Mouse (Mus musculus) left cerebral cortex, adult 18-20 months (tissue): ENCODE data around the gene Pcnt. TPM values are rescaled to one million over a fixed set of nuclear protein-coding genes. Genes with fewer than 3 reads are reported as not detected.
A peak's percentile ranks its signal among the peaks of the same experiment; 100 is the strongest.

Source experiments
- DNase-seq, 2 experiments: peaks; one replicate each; pipeline ENCODE4 v3.0.0; 2021 to 2022; ENCODE audit warnings: low spot score in 2 of 2, mixed read lengths in 1 of 2
- total RNA-seq, 2 experiments: library from RNA; stranded (reverse); gene quantifications; 2 replicates each; pipeline ENCODE4 v1.2.3; 2021

The Pcnt gene
- total RNA-seq, 2 experiments from 2014 or later = 22.2 to 29.9 TPM

GRCm38 (mm10) chr10:76416811-76417210 is 25.8 kb downstream of the Pcnt start:
- peak; percentile 64 to 69 for DNase-seq

- peak in 1 of 2 experiments; percentile 33 for DNase-seq
These were observed 34.1 kb downstream of the Pcnt start for GRCm38 (mm10) chr10:76408520-76408919.

GRCm38 (mm10) chr10:76392596-76392995 is 50.0 kb downstream of the Pcnt start:
- DNase-seq = no peak

- DNase-seq = peak in 1 of 2 experiments; percentile 61
These were observed 50.8 kb downstream of the Pcnt start for GRCm38 (mm10) chr10:76391786-76392185.

- DNase-seq = no peak
These were observed 51.4 kb downstream of the Pcnt start for GRCm38 (mm10) chr10:76391166-76391565.

GRCm38 (mm10) chr10:76374981-76375380 is 67.6 kb downstream of the Pcnt start:
- DNase-seq = no peak

GRCm38 (mm10) chr10:76371736-76372135 is 70.8 kb downstream of the Pcnt start:
- peak in 1 of 2 experiments; percentile 23 for DNase-seq

GRCm38 (mm10) chr10:76368766-76369165 is 73.8 kb downstream of the Pcnt start:
- peak in 1 of 2 experiments; percentile 37 for DNase-seq

GRCm38 (mm10) chr10:76363233-76363632 is 79.4 kb downstream of the Pcnt start:
- no peak for DNase-seq

- DNase-seq = peak in 1 of 2 experiments; percentile 37
These were observed 84.1 kb downstream of the Pcnt start for GRCm38 (mm10) chr10:76358468-76358867.

GRCm38 (mm10) chr10:76357286-76357875 is 85.2 kb downstream of the Pcnt start:
- no peak for DNase-seq

- no peak for DNase-seq
These were observed 87.6 kb downstream of the Pcnt start for GRCm38 (mm10) chr10:76354974-76355373.

- DNase-seq = no peak
These were observed 88.6 kb downstream of the Pcnt start for GRCm38 (mm10) chr10:76353986-76354385.

GRCm38 (mm10) chr10:76351953-76352352 is 90.6 kb downstream of the Pcnt start:
- DNase-seq = no peak

- DNase-seq = peak in 1 of 2 experiments; percentile 59
These were observed 96.0 kb downstream of the Pcnt start for GRCm38 (mm10) chr10:76346589-76346988.

GRCm38 (mm10) chr10:76346043-76346491 is 96.5 kb downstream of the Pcnt start:
- no peak for DNase-seq

- DNase-seq = no peak
These were observed 97.1 kb downstream of the Pcnt start for GRCm38 (mm10) chr10:76345540-76345902.

- peak; percentile 96 to 97 for DNase-seq
These were observed 97.7 kb downstream of the Pcnt start, which contains the start of gene Dip2a for GRCm38 (mm10) chr10:76344711-76345539. Gene Dip2a (minus strand): TSS chr10:76345291.

- no peak for DNase-seq
These were observed 108.2 kb downstream of the Pcnt start for GRCm38 (mm10) chr10:76334350-76334749.

GRCm38 (mm10) chr10:76332040-76332439 is 110.5 kb downstream of the Pcnt start:
- DNase-seq = no peak

- DNase-seq = no peak
These were observed 113.5 kb downstream of the Pcnt start for GRCm38 (mm10) chr10:76329093-76329492.

- DNase-seq = no peak
These were observed 114.0 kb downstream of the Pcnt start for GRCm38 (mm10) chr10:76328574-76328973.
